Mouse (Mus musculus): ENCODE measurements around the gene Cyp3a13. TPM values are rescaled to one million over a fixed set of nuclear protein-coding genes. Genes with fewer than 3 reads are reported as not detected.

Gene Cyp3a13
- 3,790 TPM for polyA plus RNA-seq (2014; fragmentation: Illumina TruSeq; extraction: RNeasy Lipid Tissue Mini Kit (QIAGEN cat#74804); ENCODE audit: low replicate concordance)

DNA sequence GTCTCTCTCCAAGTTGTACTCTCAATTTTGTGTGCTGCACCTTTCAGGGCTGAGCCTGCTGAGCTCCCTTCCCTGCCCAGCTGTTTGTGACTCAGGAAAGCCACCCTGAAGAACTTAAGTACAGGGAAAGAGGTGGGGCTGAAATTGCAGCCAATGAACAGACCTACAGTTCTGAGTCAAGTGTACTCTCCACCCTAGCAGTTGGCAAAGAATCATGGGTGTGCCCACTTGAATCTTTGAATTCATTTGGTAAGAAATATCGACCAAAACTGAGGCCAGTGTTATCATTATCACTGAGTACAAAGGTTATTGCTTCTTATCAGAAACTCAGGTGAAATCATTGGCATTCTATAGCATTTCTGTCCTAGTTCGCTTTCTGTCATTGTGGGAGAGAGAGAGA is at the start of gene Cyp3a13:
Cyp3a13 (minus strand) TSS at position 88 of the 400 bp plus-strand sequence.

DNA sequence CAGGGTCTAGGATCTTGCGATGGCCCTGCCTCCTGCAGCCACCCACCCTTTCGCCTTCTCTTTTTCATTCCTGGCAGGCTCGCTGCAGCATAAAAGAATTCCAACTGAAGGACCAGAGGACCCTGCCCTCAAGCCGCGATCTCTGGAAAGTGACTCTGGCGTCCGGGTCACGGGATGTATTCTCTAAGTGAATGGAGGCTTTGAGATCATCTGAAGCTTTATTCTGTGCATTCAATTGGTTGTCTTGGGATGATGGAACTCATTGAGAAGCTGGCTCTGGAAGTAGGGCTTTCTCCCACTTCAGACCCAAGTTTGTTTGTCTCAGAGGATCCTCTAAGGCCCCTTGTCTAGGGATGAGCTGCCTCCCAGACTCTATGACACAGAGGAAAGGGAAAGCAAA is 41.5 kb upstream of the Cyp3a13 start, which contains the start of gene Gjc3:
Gjc3 (minus strand) TSS at position 154 of the 400 bp plus-strand sequence.

DNA sequence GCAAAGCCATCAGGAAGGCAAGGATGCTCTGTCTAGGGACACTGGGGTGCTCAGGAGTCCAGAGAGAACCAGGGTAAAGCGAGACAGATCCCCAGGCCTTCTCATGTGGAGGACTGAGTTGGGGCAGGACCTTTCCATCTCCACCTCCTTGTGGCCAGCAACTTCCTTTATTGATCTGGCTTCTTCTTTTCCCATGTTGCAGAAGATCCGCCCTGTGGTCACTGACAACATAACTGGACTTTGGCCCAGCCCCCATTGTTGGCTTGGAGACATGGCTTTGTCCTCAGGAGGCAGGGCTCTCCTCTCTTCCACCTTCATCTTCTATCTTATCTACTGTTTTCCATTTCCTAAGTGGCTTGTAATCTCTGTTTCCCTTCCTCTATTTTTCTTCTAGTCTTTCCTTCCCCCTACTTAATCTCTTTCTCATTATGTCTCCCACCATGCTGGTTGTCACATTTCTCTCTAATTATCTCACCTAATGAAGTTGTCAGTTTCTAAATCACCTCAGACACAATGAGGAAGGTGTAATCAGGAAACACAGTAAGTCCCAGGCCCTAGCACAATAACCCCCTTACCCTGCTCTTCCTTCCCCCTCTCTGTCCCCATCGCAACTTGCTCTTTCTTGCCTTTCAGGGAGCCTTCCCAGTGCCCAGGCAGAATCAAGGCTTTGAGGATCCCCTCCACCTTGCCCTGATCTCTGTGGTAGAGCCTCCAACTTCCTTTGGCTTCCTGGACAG is 49.6 kb downstream of the Cyp3a13 start, which contains the start of gene Pilrb2:
Pilrb2 (minus strand) TSS at position 172 of the 737 bp plus-strand sequence.

DNA sequence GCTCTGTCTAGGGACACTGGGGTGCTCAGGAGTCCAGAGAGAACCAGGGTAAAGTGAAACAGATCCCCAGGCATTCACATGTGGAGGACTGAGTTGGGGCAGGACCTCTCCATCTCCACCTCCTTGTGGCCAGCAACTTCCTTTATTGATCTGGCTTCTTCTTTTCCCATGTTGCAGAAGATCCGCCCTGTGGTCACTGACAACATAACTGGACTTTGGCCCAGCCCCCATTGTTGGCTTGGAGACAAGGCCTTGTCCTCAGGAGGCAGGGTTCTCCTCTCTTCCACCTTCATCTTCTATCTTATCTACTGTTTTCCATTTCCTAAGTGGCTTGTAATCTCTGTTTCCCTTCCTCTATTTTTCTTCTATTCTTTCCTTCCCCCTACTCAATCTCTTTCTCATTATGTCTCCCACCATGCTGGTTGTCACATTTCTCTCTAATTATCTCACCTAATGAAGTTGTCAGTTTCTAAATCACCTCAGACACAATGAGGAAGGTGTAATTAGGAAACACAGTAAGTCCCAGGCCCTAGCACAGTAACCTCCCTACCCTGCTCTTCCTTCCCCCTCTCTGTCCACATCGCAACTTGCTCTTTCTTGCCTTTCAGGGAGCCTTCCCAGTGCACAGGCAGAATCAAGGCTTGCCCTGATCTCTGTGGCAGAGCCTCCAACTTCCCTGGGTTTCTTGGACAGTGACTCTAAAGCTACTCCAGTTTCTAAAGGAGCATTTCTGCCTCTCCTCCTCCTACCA is 63.3 kb downstream of the Cyp3a13 start, which contains the start of gene Pilrb1:
Pilrb1 (minus strand) TSS at position 147 of the 751 bp plus-strand sequence.

Other genes starting within 250 kb of the Cyp3a13 start
- gene Agfg2, start 236.9 kb downstream of the Cyp3a13 start, polyA plus RNA-seq (2014; fragmentation: Illumina TruSeq; extraction: RNeasy Lipid Tissue Mini Kit (QIAGEN cat#74804); ENCODE audit: low replicate concordance): 2.0 TPM
- 0.22 TPM for gene Nyap1, start 180.0 kb downstream of the Cyp3a13 start, polyA plus RNA-seq (2014; fragmentation: Illumina TruSeq; extraction: RNeasy Lipid Tissue Mini Kit (QIAGEN cat#74804); ENCODE audit: low replicate concordance)
- 1.5 TPM for gene Tsc22d4, start 175.9 kb downstream of the Cyp3a13 start, polyA plus RNA-seq (2014; fragmentation: Illumina TruSeq; extraction: RNeasy Lipid Tissue Mini Kit (QIAGEN cat#74804); ENCODE audit: low replicate concordance)
- gene Ppp1r35, start 142.8 kb downstream of the Cyp3a13 start, polyA plus RNA-seq (2014; fragmentation: Illumina TruSeq; extraction: RNeasy Lipid Tissue Mini Kit (QIAGEN cat#74804); ENCODE audit: low replicate concordance): not detected
- gene Mepce, start 134.0 kb downstream of the Cyp3a13 start, polyA plus RNA-seq (2014; fragmentation: Illumina TruSeq; extraction: RNeasy Lipid Tissue Mini Kit (QIAGEN cat#74804); ENCODE audit: low replicate concordance): 6.3 TPM
- 2.7 TPM for gene Zcwpw1, start 133.8 kb downstream of the Cyp3a13 start, polyA plus RNA-seq (2014; fragmentation: Illumina TruSeq; extraction: RNeasy Lipid Tissue Mini Kit (QIAGEN cat#74804); ENCODE audit: low replicate concordance)
- gene Pilra, start 85.3 kb downstream of the Cyp3a13 start, polyA plus RNA-seq (2014; fragmentation: Illumina TruSeq; extraction: RNeasy Lipid Tissue Mini Kit (QIAGEN cat#74804); ENCODE audit: low replicate concordance): 4.7 TPM
- gene Pilrb1, start 63.5 kb downstream of the Cyp3a13 start, polyA plus RNA-seq (2014; fragmentation: Illumina TruSeq; extraction: RNeasy Lipid Tissue Mini Kit (QIAGEN cat#74804); ENCODE audit: low replicate concordance): 8.6 TPM
- 6.1 TPM for gene Pilrb2, start 49.8 kb downstream of the Cyp3a13 start, polyA plus RNA-seq (2014; fragmentation: Illumina TruSeq; extraction: RNeasy Lipid Tissue Mini Kit (QIAGEN cat#74804); ENCODE audit: low replicate concordance)
- 0.45 TPM for gene Gjc3, start 41.5 kb upstream of the Cyp3a13 start, polyA plus RNA-seq (2014; fragmentation: Illumina TruSeq; extraction: RNeasy Lipid Tissue Mini Kit (QIAGEN cat#74804); ENCODE audit: low replicate concordance)
- 0.37 TPM for gene Azgp1, start 59.9 kb upstream of the Cyp3a13 start, polyA plus RNA-seq (2014; fragmentation: Illumina TruSeq; extraction: RNeasy Lipid Tissue Mini Kit (QIAGEN cat#74804); ENCODE audit: low replicate concordance)
- gene Smok3a, start 99.6 kb upstream of the Cyp3a13 start, polyA plus RNA-seq (2014; fragmentation: Illumina TruSeq; extraction: RNeasy Lipid Tissue Mini Kit (QIAGEN cat#74804); ENCODE audit: low replicate concordance): not detected
- not detected for gene Smok3b, start 99.8 kb upstream of the Cyp3a13 start, polyA plus RNA-seq (2014; fragmentation: Illumina TruSeq; extraction: RNeasy Lipid Tissue Mini Kit (QIAGEN cat#74804); ENCODE audit: low replicate concordance)
- gene Smok3c, start 131.6 kb upstream of the Cyp3a13 start, polyA plus RNA-seq (2014; fragmentation: Illumina TruSeq; extraction: RNeasy Lipid Tissue Mini Kit (QIAGEN cat#74804); ENCODE audit: low replicate concordance): not detected
- 27.6 TPM for gene Zkscan1, start 163.5 kb upstream of the Cyp3a13 start, polyA plus RNA-seq (2014; fragmentation: Illumina TruSeq; extraction: RNeasy Lipid Tissue Mini Kit (QIAGEN cat#74804); ENCODE audit: low replicate concordance)
- 7.8 TPM for gene Zscan21, start 195.3 kb upstream of the Cyp3a13 start, polyA plus RNA-seq (2014; fragmentation: Illumina TruSeq; extraction: RNeasy Lipid Tissue Mini Kit (QIAGEN cat#74804); ENCODE audit: low replicate concordance)
- gene Zfp113, start 234.1 kb upstream of the Cyp3a13 start, polyA plus RNA-seq (2014; fragmentation: Illumina TruSeq; extraction: RNeasy Lipid Tissue Mini Kit (QIAGEN cat#74804); ENCODE audit: low replicate concordance): 8.9 TPM
- 35.3 TPM for gene Cops6, start 239.5 kb upstream of the Cyp3a13 start, polyA plus RNA-seq (2014; fragmentation: Illumina TruSeq; extraction: RNeasy Lipid Tissue Mini Kit (QIAGEN cat#74804); ENCODE audit: low replicate concordance)